Mouse (Mus musculus) brown adipose tissue, adult 24 weeks (tissue): ENCODE data around the gene Map7d2. TPM values are rescaled to one million over a fixed set of nuclear protein-coding genes. Genes with fewer than 3 reads are reported as not detected.
A peak's percentile ranks its signal among the peaks of the same experiment; 100 is the strongest.
"Not testable (repeated sequence)": the region's sequence is repeated elsewhere in the genome, so short reads cannot be mapped to it uniquely, and the experiment has no call there.

ENCODE experiments used
- H3K27ac ChIP-seq: fragments of 200-500 bp; replicated peaks from 2 replicates; pipeline ENCODE4 v1.5.1; 2012; ENCODE audit warnings: low read depth, mild to moderate bottlenecking, low read length
- H3K4me1 ChIP-seq: fragments of 200-500 bp; 2 replicates; pipeline ENCODE4 v1.6.1; 2012; ENCODE audit warnings: low read length, mixed read lengths; ENCODE audit not compliant: control insufficient read depth, insufficient read depth, insufficient read length
- H3K4me3 ChIP-seq: fragments of 200-500 bp; 2 replicates; pipeline ENCODE4 v1.5.1; 2012; ENCODE audit warnings: low read depth, mild to moderate bottlenecking, low read length, moderate library complexity; ENCODE audit not compliant: insufficient read depth
- polyA plus RNA-seq: library from polyadenylated mRNA; stranded (reverse); fragments of >200 nt; gene quantifications from 2 replicates; pipeline ENCODE4 v1.2.4, GENCODE M21; 2012; ENCODE audit not compliant: missing spikeins, insufficient read depth, insufficient read length

Gene Map7d2
- not detected in 2 replicates for polyA plus RNA-seq

DNA sequence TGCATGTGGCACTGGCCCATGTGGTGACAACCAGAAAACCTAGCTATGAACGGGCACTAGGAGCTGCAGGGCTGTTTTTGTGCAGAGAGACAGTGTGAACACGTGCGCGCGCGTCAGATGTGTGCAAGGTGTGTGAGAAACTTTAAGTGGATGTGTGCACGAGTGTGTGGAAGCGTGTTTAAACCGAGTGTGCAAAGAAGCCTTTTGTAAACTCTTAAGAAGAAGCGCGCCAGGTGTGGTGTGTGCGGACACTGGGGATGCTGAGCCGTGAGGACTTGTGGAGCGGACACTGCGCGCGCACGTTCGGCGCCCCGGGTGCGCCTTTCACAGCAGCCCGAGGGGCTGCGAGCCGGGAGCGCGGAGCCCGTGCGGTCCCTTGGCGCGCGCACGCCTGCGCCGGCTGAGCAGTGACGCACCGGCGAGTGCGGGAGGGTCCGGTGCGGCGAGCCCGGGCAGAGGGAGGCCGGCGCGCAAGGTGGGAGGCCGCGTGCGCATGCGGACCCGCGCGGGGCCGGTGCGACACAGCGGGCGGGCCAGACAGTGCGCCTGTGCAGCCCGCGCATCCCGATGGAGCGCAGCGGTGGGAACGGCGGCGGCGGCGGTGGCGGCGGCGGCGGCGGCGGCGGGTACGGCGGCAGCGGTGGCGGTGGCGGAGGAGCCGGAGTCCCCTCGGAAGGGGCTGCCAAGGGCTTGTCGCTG lies at the start of gene Map7d2:
Gene Map7d2, plus strand, starts transcription at position 443 of the 699 bp plus-strand sequence.
- H3K4me3 ChIP-seq, result peak within 1 kb of the TSS; percentile 53
- no peaks in the 10 kb centered on the region for H3K4me1 ChIP-seq
- H3K27ac ChIP-seq, result no peak within 1 kb of the TSS

- Histone ChIP-seq H3K27ac (peak within 1 kb of the TSS; percentile 84), H3K4me3 (peak within 1 kb of the TSS; percentile 98), H3K4me1 (no peaks in the 10 kb centered on the region)
These were observed 42.3 kb upstream of the Map7d2 start, which contains the start of gene Eif1ax for GRCm38 (mm10) chrX:159371831-159372752. Gene Eif1ax (plus strand): TSS chrX:159372178.

- H3K4me1 ChIP-seq, result no peaks in the 10 kb centered on the region
- peak overlapping the region; percentile 98 for H3K4me3 ChIP-seq
- H3K27ac ChIP-seq, result 0 out of 2 replicates have a peak overlapping the region, but pooled peaks have one; percentile 84
These were observed 41.6 kb upstream of the Map7d2 start for GRCm38 (mm10) chrX:159372753-159373144.

- H3K27ac ChIP-seq, result no peak overlapping the region
- no peaks in the 10 kb centered on the region for H3K4me1 ChIP-seq
- H3K4me3 ChIP-seq, result no peak overlapping the region
These were observed 27.3 kb upstream of the Map7d2 start for GRCm38 (mm10) chrX:159387105-159387504.

DNA sequence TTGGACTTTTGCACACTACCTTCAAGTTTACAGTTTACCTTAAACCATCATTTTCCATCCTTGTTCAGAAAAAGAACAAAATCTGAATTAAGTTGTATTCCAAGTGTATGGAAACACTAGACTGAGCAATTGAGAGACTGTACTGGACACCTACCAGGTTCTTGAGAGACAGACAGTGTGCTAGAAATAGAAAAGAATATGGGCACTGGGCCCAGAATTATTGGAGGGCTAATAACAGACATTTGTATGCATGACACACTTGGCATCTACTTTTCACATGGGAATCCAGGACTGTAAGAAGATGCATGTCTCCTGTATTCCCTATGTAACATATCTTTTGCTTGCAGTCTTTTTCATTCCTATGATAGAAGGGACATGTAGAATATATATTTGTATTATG lies 25.4 kb upstream of the Map7d2 start:
- Histone ChIP-seq H3K4me3 (no peak overlapping the region), H3K27ac (no peak overlapping the region), H3K4me1 (no peaks in the 10 kb centered on the region)

- H3K27ac ChIP-seq, result no peak overlapping the region
These were observed 23.9 kb upstream of the Map7d2 start for GRCm38 (mm10) chrX:159390347-159390962.

DNA sequence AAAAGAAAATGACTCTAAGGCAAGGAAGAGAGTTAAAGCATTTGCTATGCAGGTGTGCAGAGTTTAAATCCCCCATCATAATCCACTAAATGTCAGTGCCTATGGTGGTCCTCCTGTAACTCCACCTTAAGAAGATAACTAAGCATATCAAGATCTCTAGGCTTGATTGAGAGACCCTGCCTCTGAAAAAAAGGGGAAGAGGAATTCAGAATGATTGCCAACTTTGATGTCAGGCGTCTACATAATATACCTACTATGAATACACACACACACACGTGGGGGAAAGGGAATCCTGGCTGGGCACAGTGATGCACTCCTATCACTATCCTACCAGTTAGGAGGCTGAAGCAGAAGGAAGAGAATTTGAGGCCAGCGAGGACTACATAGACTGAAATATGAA lies 23.1 kb upstream of the Map7d2 start:
- no peak overlapping the region for H3K27ac ChIP-seq
- H3K4me3 ChIP-seq, result no peak overlapping the region
- no peaks in the 10 kb centered on the region for H3K4me1 ChIP-seq

More at GRCm38 (mm10) chrX:159390347-159390962, 23.9 kb upstream of the Map7d2 start:
- no peak overlapping the region for H3K4me3 ChIP-seq
- H3K4me1 ChIP-seq, result no peaks in the 10 kb centered on the region

GRCm38 (mm10) chrX:159409253-159409652 lies 5.1 kb upstream of the Map7d2 start:
- no peak overlapping the region for H3K27ac ChIP-seq
- H3K4me1 ChIP-seq, result no peaks in the 10 kb centered on the region
- H3K4me3 ChIP-seq, result no peak overlapping the region

DNA sequence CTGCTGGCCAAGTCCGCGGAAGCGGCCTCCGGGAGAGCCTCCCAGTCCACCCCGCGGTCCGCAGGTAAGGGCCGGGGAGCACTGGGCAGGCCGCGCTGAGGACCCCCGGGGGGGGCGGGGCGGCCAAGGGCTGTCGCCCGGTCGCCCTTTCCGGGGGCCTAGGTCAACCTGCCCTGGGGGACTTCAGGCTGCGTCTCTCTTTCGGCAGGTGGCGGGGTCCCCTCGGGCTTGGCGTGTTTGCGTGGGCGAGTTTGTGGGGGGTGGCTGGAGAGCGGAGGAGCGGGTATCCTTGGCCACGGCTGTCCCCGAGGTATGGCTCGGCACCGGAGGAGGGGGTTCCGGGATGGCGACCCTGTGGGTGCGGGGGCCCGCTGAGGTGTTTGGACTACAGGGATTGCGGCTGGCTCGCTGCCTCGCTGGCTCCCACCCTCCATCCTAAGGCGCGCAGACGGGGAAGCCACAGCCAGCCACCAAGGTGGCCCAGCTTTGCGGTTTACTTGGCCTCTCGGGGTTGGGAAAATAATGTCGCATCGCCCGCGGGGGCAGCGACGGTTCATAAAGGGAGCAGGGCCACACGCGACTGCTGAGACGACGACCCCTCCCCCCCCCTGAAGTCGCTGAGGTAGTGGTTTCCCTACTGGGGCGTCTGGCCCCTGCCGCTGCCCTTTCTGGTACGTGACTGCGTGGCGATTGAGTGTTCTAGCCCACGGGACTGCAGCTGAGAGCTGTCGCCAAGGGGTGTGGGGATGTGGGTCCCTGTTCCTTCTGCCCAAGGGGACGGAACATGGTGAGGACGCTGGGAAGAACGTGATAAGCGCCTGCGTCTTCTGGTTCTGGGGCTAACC lies 679 bp downstream of the Map7d2 start:
- Histone ChIP-seq H3K4me3 (peak overlapping the region; percentile 53), H3K27ac (no peak overlapping the region), H3K4me1 (no peaks in the 10 kb centered on the region)

GRCm38 (mm10) chrX:159430507-159430906 lies 16.1 kb downstream of the Map7d2 start:
- not testable (repeated sequence) for H3K27ac ChIP-seq, H3K4me1 ChIP-seq, H3K4me3 ChIP-seq

GRCm38 (mm10) chrX:159442128-159442527 lies 27.8 kb downstream of the Map7d2 start:
- Histone ChIP-seq H3K27ac (no peak overlapping the region), H3K4me1 (no peaks in the 10 kb centered on the region), H3K4me3 (no peak overlapping the region)

DNA sequence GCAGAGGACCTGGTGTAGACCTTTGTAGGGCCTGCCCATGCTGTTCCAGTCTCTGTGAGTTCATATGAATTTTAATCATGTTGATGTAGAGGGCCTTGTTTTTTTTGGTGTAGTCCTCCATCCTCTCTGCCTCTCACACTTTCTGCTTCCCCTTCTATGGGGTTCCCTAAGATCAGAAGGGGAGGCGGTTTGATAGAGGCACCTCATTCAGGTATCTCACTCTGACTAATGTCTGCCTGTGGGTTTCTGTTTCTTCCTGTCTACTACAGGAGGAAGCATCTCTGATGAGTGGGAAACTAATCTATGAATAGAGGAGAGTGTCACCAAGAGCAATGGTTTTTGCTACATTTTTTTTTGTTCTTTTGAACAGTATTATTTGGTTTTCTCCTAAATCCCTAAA lies 32.8 kb downstream of the Map7d2 start:
- H3K27ac ChIP-seq, result no peak overlapping the region
- no peaks in the 10 kb centered on the region for H3K4me1 ChIP-seq
- H3K4me3 ChIP-seq, result no peak overlapping the region

DNA sequence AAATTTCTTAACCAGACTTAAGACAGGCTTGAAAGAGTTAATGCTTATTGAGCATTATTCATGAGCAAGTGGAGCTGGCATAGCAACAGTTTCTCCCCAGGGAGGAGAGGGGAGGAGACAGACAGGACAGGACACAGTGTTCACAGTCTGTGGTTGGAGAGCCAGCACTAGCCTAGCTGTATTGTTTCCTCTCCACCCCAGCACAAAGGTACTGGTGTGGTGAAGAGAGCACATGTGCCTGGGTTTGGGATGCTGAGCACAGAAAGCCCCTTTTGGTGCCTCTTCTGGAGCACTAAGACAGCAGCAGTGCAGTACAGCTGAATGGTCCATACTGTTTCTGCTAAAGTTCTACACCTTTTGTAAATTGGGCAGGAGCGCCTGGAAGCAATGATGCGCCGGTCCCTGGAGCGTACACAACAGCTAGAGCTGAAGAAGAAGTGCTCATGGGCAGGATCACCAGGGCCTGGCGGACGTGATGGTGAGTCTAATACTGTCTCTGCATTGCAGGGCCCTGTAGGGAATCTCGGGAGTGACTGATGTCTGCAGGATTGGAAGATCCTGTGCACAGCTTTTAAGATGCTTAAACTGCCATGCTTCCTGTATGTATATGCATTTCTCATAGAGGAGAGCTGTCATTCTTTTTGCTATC lies 44.8 kb downstream of the Map7d2 start:
- H3K4me1 ChIP-seq, result no peaks in the 10 kb centered on the region
- no peak overlapping the region for H3K4me3 ChIP-seq

GRCm38 (mm10) chrX:159474799-159475198 lies 60.4 kb downstream of the Map7d2 start:
- Histone ChIP-seq H3K27ac (no peak overlapping the region), H3K4me3 (no peak overlapping the region), H3K4me1 (no peaks in the 10 kb centered on the region)

More for the DNA sequence above, 44.8 kb downstream of the Map7d2 start:
- no peak overlapping the region for H3K27ac ChIP-seq
